Mouse (Mus musculus): ENCODE data around the gene Ifitm5.

- TF ChIP-seq CTCF (IDR thresholded peaks at IDR 0.05; ENCODE audit: low read depth) = peak; percentile 87
- TF ChIP-seq EP300 (IDR thresholded peaks at IDR 0.05; ENCODE audit: low read depth) = no peak
Observed at GRCm38 (mm10) chr7:140908634-140909107, 41.4 kb downstream of the Ifitm5 start.
